Mouse (Mus musculus): ENCODE results near the gene Tut1.
"Not testable (repeated sequence)": the region's sequence is repeated elsewhere in the genome, so short reads cannot be mapped to it uniquely, and the experiment has no call there.

Tut1 gene

DNA sequence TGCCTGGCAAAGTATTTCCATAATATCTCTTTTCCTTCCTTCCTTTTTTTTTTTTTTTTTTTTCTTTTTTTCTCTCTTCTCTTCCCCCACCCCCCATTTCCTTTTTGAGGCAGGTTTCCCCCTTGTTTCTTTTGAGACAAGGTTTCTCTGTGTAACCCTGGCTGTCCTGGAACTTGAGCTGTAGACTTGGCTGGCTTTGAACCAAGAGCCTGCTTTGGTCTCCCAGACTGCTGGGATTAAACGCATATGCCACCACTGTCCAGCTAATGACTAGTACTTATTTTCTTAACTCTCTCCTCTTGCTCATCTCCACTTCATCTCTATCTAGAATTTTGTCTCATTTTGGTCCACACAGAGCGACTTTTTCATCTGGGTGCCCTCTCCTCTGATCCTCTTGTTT lies 10.6 kb upstream of the Tut1 start:
- DNase-seq: no peak

DNA sequence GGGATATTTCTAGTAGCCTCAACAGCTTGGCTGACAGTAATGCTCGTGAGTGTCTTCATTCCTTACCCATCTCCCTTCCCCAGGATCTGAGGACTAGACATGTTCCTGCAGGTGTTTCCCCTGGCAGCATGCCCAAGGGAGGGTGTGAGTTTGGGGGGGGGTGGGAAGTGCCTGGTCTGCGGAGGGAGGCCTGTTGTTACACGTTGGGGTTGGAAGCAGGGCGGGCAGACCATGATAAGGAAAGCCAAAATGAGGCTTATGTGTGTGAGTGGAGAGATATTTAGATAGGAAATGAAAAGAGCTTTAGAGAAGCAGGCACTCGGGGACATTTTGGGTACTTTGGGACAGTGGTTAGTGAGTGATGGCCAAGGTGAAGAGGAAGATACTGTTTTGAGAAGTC lies 9.6 kb upstream of the Tut1 start:
- DNase-seq: no peak

DNA sequence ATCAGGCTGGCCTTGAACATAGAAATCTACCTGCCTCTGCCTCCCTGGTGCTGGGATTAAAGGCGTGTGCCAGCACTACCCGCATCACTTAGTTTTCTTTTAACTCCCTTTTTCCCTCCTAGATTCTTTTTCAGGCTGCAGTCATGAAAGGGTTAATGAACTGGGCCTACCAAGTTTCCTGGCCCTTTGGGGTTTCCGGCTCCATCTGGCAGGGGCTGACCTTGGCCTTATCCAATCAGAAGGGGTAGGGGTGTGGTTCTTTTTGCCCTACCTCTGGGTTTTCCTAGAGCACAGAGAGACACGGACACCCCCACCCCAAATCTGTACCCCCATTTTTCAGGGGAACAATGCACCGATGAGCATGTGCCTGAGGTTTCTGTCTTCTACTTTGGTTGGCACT lies 8.9 kb upstream of the Tut1 start:
- DNase-seq: peak; percentile 55

DNA sequence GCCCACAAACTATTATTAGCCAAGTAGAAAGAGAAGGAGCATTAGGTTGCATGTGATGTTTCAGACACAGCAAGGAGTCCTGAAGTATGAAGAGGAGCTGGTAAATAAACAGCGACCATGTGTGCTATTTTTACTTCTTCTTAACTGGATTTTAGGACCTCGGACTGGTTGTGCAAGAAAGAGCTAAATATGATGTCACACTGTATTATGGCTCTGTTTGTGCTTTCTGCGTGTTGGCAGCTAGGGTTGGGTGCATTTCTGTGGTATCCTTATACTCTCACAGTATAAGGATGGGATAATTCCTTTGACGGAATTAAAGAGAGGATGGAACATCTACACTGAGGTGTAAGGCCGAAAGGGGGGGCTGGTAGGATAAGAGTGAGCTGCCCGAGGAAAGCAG lies 8.4 kb upstream of the Tut1 start:
- no peak for DNase-seq

DNA sequence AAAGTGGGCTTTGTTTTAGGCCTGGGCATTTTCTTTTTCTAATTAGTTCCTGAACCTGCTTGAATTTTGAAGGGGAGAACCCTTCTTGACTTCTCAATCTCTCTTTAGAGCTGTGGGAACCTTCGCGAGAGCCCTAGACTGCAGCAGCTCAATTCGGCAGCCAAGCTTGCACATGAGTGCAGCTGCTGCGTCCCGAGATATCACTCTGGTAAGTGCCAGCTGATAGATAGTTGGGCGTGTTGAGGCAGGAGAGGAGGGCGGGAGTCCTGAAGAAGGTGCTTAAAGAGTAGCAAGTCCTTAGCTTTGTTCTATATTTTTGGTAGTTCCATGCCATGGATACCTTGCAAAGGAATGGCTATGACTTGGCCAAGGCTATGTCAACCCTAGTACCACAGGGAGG lies 6.7 kb upstream of the Tut1 start:
- DNase-seq: no peak

DNA sequence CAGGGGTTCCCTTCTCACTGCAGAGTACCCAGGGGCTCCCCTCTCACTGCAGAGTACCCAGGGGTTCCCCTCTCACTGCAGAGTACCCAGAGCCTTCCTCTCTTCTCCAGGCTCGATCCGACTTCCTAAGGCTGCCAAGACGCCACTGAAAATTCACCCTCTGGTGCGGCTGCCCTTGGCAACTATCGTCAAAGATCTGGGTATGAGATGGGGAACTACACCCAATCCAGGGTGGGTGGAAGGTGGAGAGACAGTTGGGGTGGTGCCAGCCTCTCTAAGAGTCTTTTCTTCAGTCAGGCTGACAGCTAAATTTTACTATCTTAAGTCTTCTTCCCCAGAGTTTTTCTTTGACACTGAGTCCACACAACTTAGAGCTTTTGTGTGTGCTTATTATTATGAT lies 3.5 kb upstream of the Tut1 start:
- no peak for DNase-seq

DNA sequence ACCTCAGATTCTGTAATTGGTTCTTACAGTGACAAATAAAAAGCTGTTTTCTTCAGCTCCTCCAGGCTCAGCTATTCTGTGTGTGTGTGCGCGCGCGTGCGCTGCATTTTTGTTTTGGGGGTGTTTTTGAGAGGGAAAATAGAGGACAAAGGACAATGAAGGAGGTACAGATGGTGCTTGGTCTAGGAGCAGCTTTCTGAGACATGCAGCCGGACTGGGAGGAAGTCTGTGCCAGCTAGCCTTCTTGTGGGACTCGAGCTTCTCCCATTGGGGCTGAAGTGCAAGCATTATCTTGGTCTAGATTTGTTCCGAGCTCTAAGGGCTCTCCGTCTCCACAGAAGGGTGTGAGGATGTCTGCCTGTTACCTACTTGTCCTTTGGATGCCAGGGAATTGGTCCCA lies 1.4 kb upstream of the Tut1 start:
- peak; percentile 25 for DNase-seq

DNA sequence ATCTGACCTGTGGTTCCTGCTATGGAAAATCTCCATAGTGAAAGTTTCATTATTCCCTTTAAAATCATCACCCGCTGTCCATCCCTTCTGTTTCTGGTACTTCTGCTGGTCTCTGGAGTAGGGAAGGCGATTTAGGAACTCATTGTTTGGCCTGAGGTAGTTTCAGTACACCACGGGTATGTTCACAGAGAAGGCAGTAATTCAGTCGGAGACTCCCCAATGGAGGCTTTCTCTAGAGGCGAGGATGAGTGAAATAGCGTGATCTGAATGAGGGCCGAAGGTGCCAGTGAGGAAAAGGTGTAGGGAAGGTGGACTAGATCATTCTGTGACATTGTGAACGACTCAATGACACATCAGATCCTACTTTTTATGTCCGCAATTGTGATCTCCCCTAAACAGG lies 524 bp downstream of the Tut1 start:
- DNase-seq: no peak

DNA sequence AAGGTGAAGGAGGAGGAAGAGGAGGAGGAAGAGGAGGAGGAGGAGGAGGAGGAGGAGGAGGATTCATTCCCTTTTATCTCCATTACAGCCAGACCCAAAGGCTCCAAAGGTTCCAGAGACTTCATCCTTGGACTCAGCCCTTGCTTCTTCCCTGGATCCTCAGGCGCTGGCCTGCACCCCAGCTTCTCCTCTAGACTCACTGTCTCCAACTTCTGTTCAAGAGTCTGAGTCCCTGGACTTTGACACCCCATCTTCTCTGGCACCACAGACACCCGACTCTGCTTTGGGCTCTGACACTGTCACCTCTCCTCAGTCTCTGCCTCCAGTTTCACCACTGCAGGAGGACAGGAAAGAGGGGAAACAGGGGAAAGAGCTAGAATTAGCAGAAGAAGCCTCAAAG lies 8.6 kb downstream of the Tut1 start:
- no peak for DNase-seq

DNA sequence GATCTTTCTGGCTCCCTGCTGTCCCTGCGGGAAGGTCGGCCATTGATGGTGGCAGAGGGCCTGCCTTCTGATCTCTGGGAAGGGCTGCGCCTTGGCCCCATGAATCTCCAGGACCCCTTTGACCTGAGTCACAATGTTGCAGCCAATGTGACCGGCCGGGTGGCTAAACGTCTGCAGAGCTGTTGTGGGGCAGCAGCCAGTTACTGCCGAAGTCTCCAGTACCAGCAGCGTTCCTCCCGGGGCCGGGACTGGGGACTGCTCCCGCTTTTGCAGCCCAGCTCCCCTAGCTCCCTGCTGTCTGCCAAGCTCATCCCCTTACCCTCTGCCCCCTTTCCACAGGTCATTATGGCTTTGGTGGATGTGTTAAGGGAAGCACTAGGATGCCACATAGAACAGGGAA lies 11.4 kb downstream of the Tut1 start:
- no peak for DNase-seq

DNA sequence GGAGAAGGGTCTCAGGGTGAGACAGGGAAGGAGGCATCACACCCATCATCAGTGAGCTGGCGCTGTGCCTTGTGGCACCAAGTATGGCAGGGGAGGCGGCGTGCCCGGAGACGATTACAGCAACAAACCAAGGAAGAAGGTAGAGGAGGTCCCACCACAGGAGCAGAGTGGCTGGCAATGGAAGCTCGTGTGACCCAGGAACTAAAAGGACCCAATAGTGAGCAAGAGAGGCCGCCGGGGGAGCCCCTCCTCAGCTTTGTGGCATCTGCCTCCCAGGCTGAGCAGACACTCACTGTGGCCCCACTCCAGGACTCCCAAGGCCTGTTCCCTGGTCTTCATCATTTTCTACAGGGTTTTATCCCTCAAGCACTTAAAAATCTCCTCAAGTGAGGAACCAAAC lies 12.1 kb downstream of the Tut1 start:
- no peak for DNase-seq

DNA sequence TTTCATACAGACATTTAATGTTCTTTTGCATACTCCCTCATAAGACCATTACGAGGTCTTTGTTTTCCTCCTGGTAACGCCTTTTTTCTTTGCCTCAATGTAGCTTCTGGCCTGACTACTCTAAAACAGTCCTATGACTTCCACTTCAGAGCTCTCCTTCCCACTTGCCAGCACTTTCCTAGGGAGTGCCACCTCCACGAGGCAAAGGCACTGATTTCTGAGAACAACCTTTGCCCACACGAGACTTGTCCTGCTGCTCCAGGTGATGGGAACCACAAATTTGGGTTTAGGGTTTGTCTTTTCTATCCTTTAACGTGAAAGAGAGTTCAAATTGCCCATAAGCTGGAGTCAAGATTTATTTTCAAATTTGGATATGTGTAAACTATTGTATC lies 12.5 kb downstream of the Tut1 start:
- no peak for DNase-seq

DNA sequence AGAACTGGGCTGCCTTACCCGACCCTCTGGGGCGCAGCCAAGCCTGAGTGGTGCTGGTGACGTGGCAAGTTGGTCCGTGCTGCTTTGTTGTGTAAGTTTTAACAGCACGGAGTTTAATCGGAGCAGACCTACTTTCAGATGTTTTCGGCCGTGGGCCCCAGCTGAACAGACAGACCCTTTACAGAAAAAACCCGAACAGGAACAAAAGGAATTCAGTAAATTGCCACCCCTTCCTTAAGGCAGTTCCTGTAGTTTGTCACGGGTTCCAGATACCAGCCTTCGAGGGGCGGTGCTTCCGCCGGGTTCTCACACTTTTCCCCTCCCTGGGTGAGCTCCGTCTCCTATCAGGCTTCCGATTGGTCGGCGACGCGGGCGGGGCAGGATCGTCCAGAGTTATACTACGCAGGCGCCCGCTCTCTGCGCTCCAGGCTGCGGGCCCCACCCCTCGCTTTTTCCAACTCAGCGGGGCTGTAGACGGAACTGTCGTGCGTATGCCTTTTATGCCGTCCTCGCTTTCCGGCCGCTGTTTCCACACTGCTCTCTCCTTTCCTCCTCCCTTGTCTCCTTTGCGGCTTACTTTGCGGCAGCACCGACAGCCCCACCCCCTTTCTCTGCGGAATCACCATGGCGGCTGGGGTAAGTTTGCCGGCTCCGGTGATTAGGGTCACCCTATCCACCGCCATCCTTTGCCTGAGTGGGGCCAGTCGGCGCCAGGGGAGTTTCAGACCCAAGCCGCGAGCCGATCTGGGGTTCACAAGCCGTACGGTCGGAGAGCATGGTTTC lies 13.1 kb downstream of the Tut1 start, which contains the start of gene Eef1g:
TSS of gene Eef1g (plus strand) at position 452 of the 783 bp plus-strand sequence.
- DNase-seq: peak; percentile 95

DNA sequence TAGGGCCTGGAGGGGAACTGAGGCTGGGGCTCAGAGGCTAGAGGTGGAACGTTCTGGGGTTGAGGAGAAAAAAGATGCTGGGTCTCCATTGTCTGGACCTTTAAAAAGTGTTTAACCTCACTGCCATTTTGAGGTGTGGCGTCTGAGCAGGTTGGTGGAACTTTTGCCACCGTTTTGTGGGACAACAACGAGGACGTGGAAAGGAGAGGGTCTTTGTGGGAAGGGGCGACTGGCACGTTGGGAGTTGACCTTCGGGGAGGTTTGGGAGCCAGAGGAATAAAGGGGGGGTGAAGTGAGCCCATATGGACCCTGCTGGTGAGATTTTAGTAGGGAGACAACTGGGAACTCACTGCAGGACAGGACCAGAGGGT lies 13.7 kb downstream of the Tut1 start:
- DNase-seq: no peak

DNA sequence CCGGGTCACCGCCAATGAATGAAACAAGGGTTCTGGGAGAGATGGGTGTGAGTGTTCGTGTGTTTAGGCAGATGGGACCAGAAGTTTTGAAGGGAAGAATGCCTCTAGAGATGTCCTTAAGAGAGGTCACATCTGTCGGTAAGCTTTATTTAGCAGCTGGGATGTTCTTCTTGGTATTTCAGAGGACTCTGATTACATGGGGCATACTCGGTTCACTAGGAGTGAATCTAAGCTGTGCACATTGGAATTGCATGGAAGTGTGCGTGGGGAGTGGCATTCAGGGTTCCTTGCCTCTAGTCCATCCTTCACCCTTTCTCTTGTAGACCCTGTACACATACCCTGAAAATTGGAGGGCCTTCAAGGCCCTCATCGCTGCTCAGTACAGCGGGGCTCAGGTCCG lies 14.2 kb downstream of the Tut1 start:
- no peak for DNase-seq

DNA sequence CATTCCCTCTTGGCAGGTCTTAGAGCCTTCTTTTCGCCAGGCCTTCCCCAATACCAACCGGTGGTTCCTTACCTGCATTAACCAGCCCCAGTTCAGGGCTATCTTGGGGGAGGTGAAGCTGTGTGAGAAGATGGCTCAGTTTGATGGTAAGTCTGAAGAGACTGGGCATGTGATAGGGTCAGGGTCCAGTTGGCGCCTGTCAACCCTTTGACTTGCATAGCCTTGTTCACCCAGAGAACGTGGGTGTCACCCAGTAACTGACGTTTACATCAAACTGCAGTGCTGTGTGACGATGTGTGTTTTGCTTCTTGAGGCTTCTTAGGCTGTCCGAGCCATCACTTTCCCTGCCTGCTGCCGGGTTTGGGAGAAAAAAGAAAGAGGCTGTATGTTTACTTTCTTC lies 18.8 kb downstream of the Tut1 start:
- DNase-seq: not testable (repeated sequence)

DNA sequence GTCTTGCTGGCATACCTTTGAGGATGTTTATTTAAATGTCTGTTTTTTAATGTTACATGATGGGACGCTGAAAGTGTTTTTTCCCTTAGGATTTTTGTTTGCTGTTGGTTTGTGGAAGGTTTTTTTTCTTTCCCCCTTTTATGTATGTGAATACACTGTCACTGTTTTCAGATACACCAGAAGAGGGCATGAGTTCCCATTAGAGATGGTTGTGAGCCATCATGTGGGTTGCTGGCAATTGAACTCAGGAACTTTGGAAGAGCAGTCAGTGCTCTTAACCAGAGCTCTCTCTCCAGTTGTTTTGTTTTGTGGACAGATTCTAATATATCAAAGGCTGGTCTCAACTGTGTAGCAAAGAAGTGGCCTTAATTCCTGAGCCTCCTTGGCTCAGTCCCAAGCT lies 21.0 kb downstream of the Tut1 start:
- no peak for DNase-seq

DNA sequence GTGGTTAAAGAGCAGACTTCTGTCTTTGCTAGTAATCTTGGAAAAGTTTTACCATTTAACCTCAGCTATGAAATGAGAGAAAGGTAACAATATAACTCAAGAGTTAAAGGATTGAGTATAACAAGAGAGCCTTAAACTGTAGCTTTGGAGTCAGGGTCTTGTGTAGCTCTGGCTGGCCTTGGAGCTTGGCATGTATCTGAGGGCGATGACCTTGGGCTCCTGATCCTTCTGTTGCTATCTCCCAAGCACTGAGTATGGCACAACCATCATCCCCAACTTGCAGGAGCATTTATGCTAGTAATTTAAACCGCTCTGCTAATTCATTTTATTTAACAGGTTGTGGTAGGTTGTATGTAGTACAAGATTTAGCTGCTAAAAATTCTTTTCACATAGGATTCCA lies 21.8 kb downstream of the Tut1 start:
- no peak for DNase-seq

DNA sequence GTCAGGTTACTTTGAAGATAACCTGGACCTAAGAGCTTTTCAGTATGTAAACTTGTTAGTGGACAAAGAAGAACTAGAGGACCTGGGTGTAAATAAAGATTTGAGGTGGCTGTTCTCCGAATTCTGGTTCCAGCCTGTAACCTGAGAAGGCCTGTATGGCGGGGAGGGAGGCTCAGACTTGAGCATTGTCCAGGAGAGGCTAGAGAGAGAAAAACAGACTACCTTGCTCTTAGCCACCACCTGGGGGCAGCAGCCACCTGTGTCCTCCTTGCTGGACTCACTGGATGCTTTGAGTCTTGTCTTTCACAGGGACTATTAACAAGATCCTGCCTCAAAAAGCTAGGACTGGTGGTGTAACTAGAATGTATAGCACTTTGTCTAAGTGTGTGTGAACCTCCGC lies 22.9 kb downstream of the Tut1 start:
- DNase-seq: no peak

DNA sequence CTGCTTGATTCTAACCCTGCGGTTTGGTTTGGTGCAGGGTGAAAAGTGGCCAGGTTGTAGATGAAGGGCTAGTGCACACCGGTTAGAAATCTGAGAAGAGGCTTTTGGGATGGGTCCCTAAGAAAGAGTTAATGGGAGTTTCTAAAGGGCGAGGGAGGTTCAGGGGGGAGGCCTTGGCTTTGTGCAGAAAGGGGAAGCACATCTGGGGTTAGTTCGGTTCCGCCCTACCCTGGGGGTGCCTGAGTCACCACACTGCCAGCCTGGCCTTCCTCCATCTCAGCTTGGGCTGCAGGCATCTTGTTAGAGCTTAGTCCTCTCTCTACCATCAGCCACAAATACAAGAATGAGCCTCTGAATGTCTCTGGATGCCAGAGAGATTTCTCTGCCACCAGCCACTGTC lies 27.1 kb downstream of the Tut1 start:
- no peak for DNase-seq

DNA sequence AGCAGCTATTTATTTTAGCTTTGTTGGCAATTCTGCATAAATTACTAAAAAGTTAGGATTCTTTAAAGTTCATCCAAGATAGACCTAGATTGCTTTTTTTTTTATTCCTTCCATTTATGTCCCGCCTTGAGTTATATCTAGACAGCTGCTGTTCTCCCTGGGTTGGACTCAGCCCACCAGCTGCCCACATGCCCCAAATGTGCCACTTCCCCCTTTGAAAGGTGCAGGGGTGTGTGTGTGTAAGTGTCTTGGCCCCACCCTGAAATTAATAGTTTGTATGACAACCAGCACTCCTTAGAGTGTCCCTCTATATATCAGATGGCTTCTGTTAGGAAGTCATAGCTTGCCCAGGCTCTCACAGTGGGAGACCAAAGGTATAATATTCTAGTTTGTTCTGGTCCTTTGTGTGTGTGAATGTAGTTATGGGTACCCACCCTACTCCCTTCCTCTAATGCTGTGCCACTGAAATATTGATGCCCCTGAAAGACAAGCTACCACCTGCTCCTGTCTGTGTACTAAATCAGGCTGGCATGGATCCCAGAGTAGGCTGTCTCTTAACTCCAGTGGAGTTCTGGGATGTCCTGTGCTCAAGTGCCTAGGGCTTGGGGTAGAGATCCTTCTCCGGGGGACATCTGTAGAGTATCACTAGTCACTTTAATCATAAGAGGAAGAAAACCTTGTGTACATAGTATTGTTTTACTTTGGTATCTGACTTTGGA lies 28.0 kb downstream of the Tut1 start:
- DNase-seq: no peak

DNA sequence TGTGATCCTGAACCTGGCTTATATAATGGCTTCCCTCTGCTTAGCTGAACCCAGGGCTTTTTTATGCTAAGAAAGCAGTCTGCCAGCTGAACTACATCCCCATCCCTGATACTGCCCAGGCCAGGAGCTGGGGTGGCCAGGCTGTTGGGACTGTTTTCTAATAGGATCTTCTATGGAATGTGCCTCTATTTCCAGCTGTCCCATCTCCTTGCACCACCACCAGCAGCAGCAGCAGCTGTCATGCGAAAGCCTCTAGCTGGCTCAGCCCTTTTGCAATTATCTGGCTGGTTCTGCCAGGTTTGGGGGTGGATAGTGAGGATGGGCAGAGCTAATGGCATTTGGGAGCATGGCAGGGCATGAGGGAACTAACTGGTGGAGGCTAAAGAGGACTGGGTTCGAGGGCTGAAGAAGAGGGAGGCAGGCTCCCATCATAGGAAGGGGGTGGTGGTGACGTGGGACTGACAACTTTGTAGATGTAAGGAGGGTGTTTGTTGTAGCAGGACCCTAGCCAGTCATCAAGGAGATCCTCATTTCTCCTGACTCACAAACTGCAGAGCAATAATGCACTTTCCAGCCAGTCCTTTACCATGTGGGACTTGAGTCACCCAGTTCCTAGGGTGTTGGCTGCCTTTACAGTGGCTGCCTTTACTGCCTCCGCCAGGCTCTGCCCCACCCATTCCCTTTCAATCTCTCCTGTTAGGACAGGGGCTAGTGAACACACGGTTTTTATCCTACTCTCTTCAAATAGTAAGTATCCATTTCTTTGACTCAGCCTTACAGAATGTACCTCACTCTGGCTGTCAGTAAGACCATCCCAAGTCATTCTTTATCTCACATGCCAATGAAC lies 28.9 kb downstream of the Tut1 start:
- DNase-seq: no peak

DNA sequence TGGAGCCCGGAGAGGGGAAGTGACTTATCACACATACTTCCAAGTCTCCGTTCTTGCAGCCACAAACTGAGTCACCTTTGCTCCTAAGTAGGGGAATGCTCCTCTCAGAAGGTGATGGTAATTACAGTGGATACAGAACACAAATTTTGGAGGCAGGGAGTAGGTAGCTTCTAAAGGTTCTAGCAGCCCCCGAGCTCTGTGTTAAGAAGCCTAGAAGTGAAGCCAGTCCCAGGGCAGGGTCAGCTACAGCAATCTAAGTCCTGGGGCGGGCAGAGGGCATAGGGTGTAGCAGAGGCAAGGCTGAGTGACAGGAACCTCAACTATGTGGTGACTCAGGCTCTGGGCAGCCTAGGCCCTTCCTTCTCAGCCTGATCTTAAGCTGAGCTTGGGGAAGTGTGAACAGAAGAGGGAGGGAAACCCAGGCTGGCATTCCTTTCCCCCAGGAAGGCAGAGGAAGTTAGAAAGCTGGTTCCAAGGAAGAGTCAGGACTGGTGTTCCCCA lies 29.6 kb downstream of the Tut1 start:
- DNase-seq: no peak
